Mouse (Mus musculus) embryonic facial prominence, embryonic 13.5 days (tissue): ENCODE measurements around the gene Adtrp. TPM values are rescaled to one million over a fixed set of nuclear protein-coding genes. Genes with fewer than 3 reads are reported as not detected.

Experiments
- ATAC-seq: fragments of 200-750 bp; cut with Nextera tagmentation; 2 replicates; pipeline ENCODE4 v1.8.0; 2017; ENCODE audit warnings: low read depth; ENCODE audit not compliant: insufficient number of reproducible peaks, insufficient read depth, low FRiP score, low TSS enrichment
- H3K27ac ChIP-seq: fragments of 300-500 bp; sonication (generic); 2 replicates; pipeline ENCODE4 v1.5.1; 2015; ENCODE audit warnings: moderate library complexity, mild to moderate bottlenecking, inconsistent platforms
- H3K27me3 ChIP-seq: fragments of 300-500 bp; sonication (generic); 2 replicates; pipeline ENCODE4 v1.6.1; 2015; ENCODE audit warnings: mild to moderate bottlenecking, inconsistent platforms
- H3K36me3 ChIP-seq: fragments of 300-500 bp; sonication (generic); 2 replicates; pipeline ENCODE4 v1.6.1; 2015; ENCODE audit warnings: mild to moderate bottlenecking, inconsistent platforms
- H3K4me1 ChIP-seq: fragments of 300-500 bp; sonication (generic); 2 replicates; pipeline ENCODE4 v1.6.1; 2015; ENCODE audit warnings: inconsistent platforms
- H3K4me2 ChIP-seq: fragments of 300-500 bp; sonication (generic); 2 replicates; pipeline ENCODE4 v1.6.1; 2015; ENCODE audit warnings: moderate library complexity, mild to moderate bottlenecking, inconsistent platforms
- H3K4me3 ChIP-seq: fragments of 300-500 bp; sonication (generic); 2 replicates; pipeline ENCODE4 v1.5.1; 2015; ENCODE audit warnings: mild to moderate bottlenecking, inconsistent platforms
- H3K9ac ChIP-seq: fragments of 300-500 bp; sonication (generic); 2 replicates; pipeline ENCODE4 v1.6.1; 2015; ENCODE audit warnings: mild to moderate bottlenecking, inconsistent platforms
- H3K9me3 ChIP-seq: fragments of 300-500 bp; sonication (generic); 2 replicates; pipeline ENCODE4 v1.6.1; 2016; ENCODE audit warnings: inconsistent platforms
- WGBS: fragments of 180-500 bp; shearing (Covaris S2); methylation state at CpG from one replicate; pipeline ENCODE4 v1.1.7; 2015; ENCODE audit warnings: mixed read lengths; 5-methylcytosine and 5-hydroxymethylcytosine counted together
- polyA plus RNA-seq: library from polyadenylated mRNA; unstranded; fragments of >200 nt; fragmentation: Nextera tagmentation; extraction: Ambion mirVana; gene quantifications from 2 replicates; pipeline ENCODE4 v1.2.1, GENCODE M21; 2015

Adtrp gene
- polyA plus RNA-seq, 1 experiment from 2014 or later = 0.80 TPM

- no peak for ATAC-seq
- Histone ChIP-seq H3K9me3 (no peaks in the 10 kb centered on the region), H3K27ac (no peak overlapping the region), H3K9ac (no peak overlapping the region), H3K4me1 (0 out of 2 replicates have a peak, but pooled peaks cover 5% of the 10 kb centered on the region), H3K4me3 (no peak overlapping the region), H3K36me3 (no peaks in the 10 kb centered on the region), H3K4me2 (no peak overlapping the region), H3K27me3 (no peaks in the 10 kb centered on the region)
- WGBS = 65% methylated on average over 10 of the region's 10 CpGs
These were observed 109.7 kb downstream of the Adtrp start for GRCm38 (mm10) chr13:41737628-41738309.

- H3K9me3 ChIP-seq = no peaks in the 10 kb centered on the region
- no peaks in the 10 kb centered on the region for H3K36me3 ChIP-seq
- no peak overlapping the region for H3K9ac ChIP-seq
- no peak overlapping the region for H3K4me2 ChIP-seq
- no peaks in the 10 kb centered on the region for H3K27me3 ChIP-seq
- 95% methylated on average over 8 of the region's 8 CpGs for WGBS
- no peak for ATAC-seq
- no peaks in the 10 kb centered on the region for H3K4me1 ChIP-seq
- H3K27ac ChIP-seq = no peak overlapping the region
- H3K4me3 ChIP-seq = no peak overlapping the region
These were observed 117.8 kb downstream of the Adtrp start for GRCm38 (mm10) chr13:41729660-41730059.

GRCm38 (mm10) chr13:41727803-41728202 is 119.7 kb downstream of the Adtrp start:
- no peak for ATAC-seq
- WGBS = 86% methylated on average over 3 of the region's 3 CpGs
- no peak overlapping the region for H3K4me2 ChIP-seq
- H3K36me3 ChIP-seq = no peaks in the 10 kb centered on the region
- no peak overlapping the region for H3K27ac ChIP-seq
- H3K4me3 ChIP-seq = no peak overlapping the region
- H3K9ac ChIP-seq = no peak overlapping the region
- H3K4me1 ChIP-seq = no peaks in the 10 kb centered on the region
- H3K27me3 ChIP-seq = no peaks in the 10 kb centered on the region
- no peaks in the 10 kb centered on the region for H3K9me3 ChIP-seq

- no peak overlapping the region for H3K4me3 ChIP-seq
- no peak overlapping the region for H3K27ac ChIP-seq
- H3K4me1 ChIP-seq = no peaks in the 10 kb centered on the region
- no peak overlapping the region for H3K4me2 ChIP-seq
- H3K36me3 ChIP-seq = no peaks in the 10 kb centered on the region
- H3K27me3 ChIP-seq = no peaks in the 10 kb centered on the region
- no peak for ATAC-seq
- no peaks in the 10 kb centered on the region for H3K9me3 ChIP-seq
- H3K9ac ChIP-seq = no peak overlapping the region
- 86% methylated on average over 16 of the region's 16 CpGs for WGBS
These were observed 128.2 kb downstream of the Adtrp start for GRCm38 (mm10) chr13:41719331-41719730.

- no peak for ATAC-seq
- WGBS = 89% methylated on average over 4 of the region's 4 CpGs
- H3K27me3 ChIP-seq = no peaks in the 10 kb centered on the region
- no peaks in the 10 kb centered on the region for H3K4me1 ChIP-seq
- H3K36me3 ChIP-seq = no peaks in the 10 kb centered on the region
- no peak overlapping the region for H3K4me2 ChIP-seq
- H3K27ac ChIP-seq = no peak overlapping the region
- H3K9ac ChIP-seq = no peak overlapping the region
- no peaks in the 10 kb centered on the region for H3K9me3 ChIP-seq
- H3K4me3 ChIP-seq = no peak overlapping the region
These were observed 129.4 kb downstream of the Adtrp start for GRCm38 (mm10) chr13:41718051-41718450.

Other genes with a start within 250 kb of the Adtrp start
- 8.9 and 9.0 TPM in 2 replicates for gene Tmem170b, start 241.8 kb downstream of the Adtrp start, polyA plus RNA-seq
- gene Hivep1, start 204.3 kb upstream of the Adtrp start, polyA plus RNA-seq = 12.4 and 14.5 TPM in 2 replicates